Mouse (Mus musculus) erythroblast, adult 5-6 weeks (primary cell): ENCODE measurements at regions not wholly inside any gene's neighbourhood (a gene's known extent, or its start where the extent isn't known, plus 50 kb on each side); places are given as distances from the start of the nearest gene placed in this dataset.

Experiments used
- ATAC-seq: replicated peaks from 2 replicates; pipeline ENCODE4 v1.8.0; 2016; ENCODE audit warnings: moderate number of reproducible peaks, mild to moderate bottlenecking, moderate TSS enrichment, inconsistent platforms; ENCODE audit not compliant: poor library complexity, low FRiP score, severe bottlenecking

DNA sequence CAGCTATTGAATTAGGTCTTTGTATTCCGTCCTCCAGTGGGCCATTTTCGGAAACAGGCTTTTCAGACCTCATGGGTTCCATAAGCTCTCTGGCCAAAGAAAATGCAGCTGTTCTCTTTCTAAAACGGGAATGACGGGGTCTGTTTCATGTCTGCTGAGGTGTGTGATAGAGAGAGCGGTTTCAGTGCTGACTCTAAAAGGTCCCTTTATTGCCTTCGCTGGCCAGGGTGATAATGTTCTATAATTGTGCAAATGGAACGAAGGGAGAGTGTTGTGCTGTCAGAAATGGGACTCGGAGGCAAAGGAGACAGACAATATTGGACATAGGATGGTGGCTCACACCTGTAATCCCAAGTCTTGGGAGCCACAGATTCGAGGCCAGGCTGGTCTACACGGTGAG lies 53.5 kb upstream of the Osbpl8 start:
- no peak for ATAC-seq

GRCm38 (mm10) chr10:111108658-111109633 lies 55.6 kb upstream of the Osbpl8 start:
- peak; percentile 79 for ATAC-seq

DNA sequence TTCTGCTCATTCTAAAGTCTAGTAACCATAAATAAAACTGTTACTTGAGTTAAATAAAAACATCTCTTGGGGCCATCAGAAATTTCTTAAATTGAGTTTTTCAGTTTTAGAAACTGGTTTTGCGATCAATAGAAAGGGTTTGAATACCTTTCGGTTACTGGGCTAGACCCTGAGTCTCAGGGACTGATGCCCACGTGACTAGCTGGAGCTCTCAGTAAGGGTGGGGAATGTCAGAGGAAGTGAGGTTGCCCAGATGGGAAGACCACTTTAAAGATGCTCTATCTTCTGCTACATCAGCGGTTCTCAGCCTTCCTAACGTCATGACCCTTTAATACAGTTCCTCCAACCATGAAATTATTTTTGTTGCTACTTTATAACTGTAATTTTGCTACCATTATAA lies 56.7 kb upstream of the Osbpl8 start:
- no peak for ATAC-seq

DNA sequence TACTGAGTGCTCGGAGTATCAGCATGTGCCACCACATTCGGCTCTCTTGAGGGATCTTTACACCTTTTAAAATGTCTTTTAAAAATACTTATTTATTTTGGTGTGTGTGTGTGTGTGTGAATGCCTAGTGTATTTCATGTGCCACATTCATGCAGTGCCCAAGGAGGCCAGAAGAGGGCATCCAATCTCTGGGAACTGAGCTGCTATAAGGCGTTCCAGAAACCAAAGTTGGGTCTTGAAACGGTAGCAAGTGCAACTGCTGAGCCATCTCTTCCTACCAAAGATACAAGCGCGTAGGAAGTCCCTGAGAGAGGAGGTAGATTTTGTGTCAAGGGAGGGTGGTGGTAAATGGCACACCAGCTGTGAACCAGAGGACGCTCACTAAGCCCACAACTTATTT lies 57.2 kb upstream of the Osbpl8 start:
- peak; percentile 65 for ATAC-seq

- no peak for ATAC-seq
Observed at GRCm38 (mm10) chr10:111106411-111106810, 58.1 kb upstream of the Osbpl8 start.

- ATAC-seq: no peak
Observed at GRCm38 (mm10) chr10:111105662-111106061, 58.9 kb upstream of the Osbpl8 start.

- ATAC-seq: no peak
Observed at GRCm38 (mm10) chr10:111103512-111103911, 61.0 kb upstream of the Osbpl8 start.

DNA sequence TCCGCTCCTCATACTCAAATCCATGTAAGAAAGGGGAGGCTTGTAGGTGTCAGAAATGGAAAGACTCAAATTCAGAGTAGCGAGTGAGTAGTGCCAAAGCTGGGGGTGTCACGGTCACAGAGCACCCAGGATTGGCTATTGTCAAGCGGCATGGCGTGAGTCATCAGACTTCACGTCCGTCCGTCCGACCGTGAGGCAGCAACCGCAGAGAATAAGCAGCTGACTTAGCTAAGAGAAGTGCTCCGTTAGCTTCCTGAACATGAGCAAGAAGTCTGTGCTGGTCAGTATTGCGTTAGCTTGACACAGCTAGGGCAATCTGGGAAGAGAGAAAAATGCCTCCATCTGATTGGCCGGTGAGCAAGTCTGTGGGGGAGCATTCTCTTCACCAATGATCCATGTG lies 61.5 kb upstream of the Osbpl8 start:
- ATAC-seq: peak; percentile 34; the same call in 1 of the 2 replicates

- ATAC-seq: no peak
Observed at GRCm38 (mm10) chr10:111101901-111102761, 62.4 kb upstream of the Osbpl8 start.

DNA sequence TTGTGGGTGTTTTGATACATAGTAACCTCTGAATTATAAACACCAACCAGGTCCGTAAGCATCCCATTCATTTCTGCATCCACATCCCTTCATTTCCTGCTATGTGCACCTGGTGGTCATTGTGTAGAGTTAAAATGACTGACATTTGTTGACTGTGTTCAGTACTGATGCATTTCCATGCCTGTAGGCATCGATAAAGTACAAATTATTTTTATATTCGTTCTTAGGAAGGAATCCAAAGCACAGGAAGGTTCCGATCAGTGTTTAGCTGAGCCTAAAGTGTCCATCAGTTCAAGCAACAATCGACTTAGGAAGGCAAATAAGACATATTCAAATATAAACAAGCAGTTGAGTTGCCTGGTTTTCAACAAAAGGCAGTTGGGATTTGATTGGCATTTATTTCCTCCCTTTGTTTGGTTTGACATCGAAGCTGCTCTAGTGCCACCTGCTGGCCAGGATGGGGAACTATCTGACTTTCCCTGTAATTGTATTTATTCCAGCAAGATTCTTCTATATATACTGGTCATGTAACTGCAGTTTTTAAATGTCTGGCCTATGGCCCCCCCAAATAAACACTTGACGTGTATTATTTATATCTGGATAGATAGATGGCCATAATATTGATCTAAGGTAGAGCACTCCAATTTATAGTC lies 64.6 kb upstream of the Osbpl8 start:
- peak; percentile 75; the same call in 1 of the 2 replicates for ATAC-seq

- ATAC-seq: no peak
Observed at GRCm38 (mm10) chr10:111099059-111099811, 65.3 kb upstream of the Osbpl8 start.

- no peak for ATAC-seq
Observed at GRCm38 (mm10) chr10:111097245-111097644, 67.3 kb upstream of the Osbpl8 start.

DNA sequence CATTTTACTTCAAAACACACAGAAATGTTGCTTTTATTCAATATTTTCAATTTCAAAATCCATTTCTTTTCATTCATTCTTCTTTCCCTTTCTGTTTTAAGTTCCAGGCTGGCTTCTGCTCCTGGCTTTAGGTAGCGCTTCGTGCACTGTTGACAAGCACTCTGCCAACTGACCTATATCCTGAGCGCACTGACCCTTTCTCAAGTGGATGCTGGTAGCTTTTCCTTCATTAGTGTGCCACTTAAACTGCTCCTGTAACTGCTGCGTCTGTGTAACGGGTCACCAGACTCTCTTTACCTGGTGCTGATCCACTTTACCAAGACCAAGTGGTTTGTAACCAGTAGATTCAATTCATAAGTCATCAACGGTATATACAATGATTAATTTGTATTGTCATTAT lies 67.7 kb upstream of the Osbpl8 start:
- no peak for ATAC-seq

DNA sequence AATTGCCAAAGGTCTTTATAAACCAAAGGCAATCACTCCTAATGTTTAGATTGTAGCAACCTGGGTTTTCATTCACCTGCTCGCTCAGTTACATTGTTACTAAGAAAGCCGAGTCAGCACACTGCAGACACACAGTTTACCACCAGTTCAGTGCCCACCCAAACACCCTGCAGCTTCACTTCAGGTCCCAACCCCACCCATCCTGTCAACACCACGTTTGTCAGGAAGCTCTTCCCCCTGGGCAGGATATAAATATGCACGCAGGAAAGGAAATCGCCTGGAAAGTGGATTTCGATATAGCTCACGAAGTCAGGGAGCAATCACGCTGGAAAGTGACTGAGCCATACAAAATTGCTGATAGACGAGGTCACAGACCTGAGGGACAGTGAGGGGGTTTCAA lies 70.1 kb upstream of the Osbpl8 start:
- ATAC-seq: no peak

DNA sequence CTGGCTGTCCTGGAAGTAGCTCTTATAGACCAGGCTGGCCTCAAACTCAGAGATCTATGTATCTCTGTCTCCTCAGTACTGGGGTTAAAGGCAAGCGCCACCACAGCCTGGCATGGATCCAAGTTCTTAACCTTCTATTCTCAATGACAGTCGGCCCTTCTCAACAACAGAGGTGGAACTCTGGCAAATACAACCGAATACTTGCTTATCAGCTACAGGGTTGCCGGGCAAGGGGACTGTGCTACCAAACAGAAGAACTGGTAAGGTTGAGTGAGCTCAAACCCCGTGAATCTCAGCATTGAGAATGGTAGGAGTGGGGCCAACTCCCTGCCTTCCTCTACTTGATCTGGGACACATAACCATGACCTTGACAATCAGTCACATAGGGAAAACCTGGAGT lies 75.2 kb upstream of the Osbpl8 start:
- ATAC-seq: no peak

DNA sequence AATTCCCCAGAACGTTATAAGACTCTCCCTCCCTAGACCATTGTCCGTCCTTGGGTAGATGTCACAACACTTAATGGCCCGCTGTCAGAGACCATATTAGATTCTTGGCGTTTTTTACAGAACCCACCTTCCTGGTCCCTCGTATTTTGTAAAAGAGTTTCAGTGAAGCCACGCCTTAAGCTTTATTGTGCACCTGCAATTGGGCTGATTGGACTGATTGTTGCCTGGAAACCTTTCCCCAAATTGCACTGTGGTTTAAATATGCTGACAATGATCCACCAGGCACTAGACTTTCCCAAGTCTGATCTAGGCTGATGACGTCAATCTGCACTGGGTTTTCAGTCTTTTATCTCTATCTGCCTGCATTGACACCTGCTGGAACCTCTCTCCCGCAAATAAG lies 75.6 kb upstream of the Zdhhc17 start:
- ATAC-seq: no peak

GRCm38 (mm10) chr10:111084267-111084780 lies 74.4 kb upstream of the Zdhhc17 start:
- no peak for ATAC-seq

DNA sequence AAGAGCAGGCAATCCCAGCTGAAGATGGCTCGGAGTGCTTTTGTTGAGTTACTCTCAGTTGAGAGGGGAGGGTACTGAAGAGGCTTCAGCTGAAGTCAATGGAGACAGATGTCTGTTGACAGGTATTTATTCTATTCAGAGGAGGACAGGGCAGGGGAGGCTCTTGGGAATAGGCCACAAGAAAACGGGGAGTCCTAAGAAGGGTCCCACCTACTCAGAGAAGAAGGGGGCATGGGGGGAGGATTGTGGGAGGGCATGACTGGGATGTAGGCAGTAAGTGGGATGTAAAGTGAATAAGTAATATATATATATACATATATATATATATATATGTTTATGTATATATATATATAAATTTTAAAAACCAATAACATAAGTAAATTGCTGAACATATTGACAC lies 73.9 kb upstream of the Zdhhc17 start:
- ATAC-seq: no peak

GRCm38 (mm10) chr10:111083338-111083737 lies 73.4 kb upstream of the Zdhhc17 start:
- no peak for ATAC-seq
